Mouse (Mus musculus) right cerebral cortex, postnatal 10 days (tissue): Measurements from ENCODE around the gene Fbxo42.

Source experiments
- DNase-seq, 2 experiments: peaks; one replicate each; pipeline ENCODE4 v3.0.0; 2021; ENCODE audit warnings: low spot score in 2 of 2

The Fbxo42 gene

GRCm38 (mm10) chr4:141147112-141148008 lies at the start of gene Fbxo42:
Fbxo42 (plus strand) TSS chr4:141147913.
- peak; percentile 94 to 96 for DNase-seq

- DNase-seq = no peak
Measured at GRCm38 (mm10) chr4:141098935-141099334, 48.8 kb upstream of the Fbxo42 start.

GRCm38 (mm10) chr4:141099956-141100355 lies 47.8 kb upstream of the Fbxo42 start:
- DNase-seq = no peak

GRCm38 (mm10) chr4:141101291-141101690 lies 46.4 kb upstream of the Fbxo42 start:
- no peak for DNase-seq

GRCm38 (mm10) chr4:141101855-141102254 lies 45.9 kb upstream of the Fbxo42 start:
- DNase-seq = no peak

- no peak for DNase-seq
Measured at GRCm38 (mm10) chr4:141106526-141107183, 41.1 kb upstream of the Fbxo42 start.

- no peak for DNase-seq
Measured at GRCm38 (mm10) chr4:141108196-141108732, 39.4 kb upstream of the Fbxo42 start.

GRCm38 (mm10) chr4:141113831-141114230 lies 33.9 kb upstream of the Fbxo42 start:
- DNase-seq = peak; percentile 50 to 53

GRCm38 (mm10) chr4:141114521-141114981 lies 33.2 kb upstream of the Fbxo42 start:
- peak; percentile 76 to 86 for DNase-seq

GRCm38 (mm10) chr4:141115398-141115797 lies 32.3 kb upstream of the Fbxo42 start:
- DNase-seq = no peak

GRCm38 (mm10) chr4:141118691-141119090 lies 29.0 kb upstream of the Fbxo42 start:
- DNase-seq = no peak

- peak; percentile 74 to 84 for DNase-seq
Measured at GRCm38 (mm10) chr4:141120700-141121099, 27.0 kb upstream of the Fbxo42 start.

- DNase-seq = no peak
Measured at GRCm38 (mm10) chr4:141122663-141123062, 25.1 kb upstream of the Fbxo42 start.

- no peak for DNase-seq
Measured at GRCm38 (mm10) chr4:141123065-141123464, 24.6 kb upstream of the Fbxo42 start.

GRCm38 (mm10) chr4:141129190-141129710 lies 18.5 kb upstream of the Fbxo42 start:
- no peak for DNase-seq

GRCm38 (mm10) chr4:141130704-141131342 lies 16.9 kb upstream of the Fbxo42 start:
- DNase-seq = peak; percentile 57 to 68

GRCm38 (mm10) chr4:141131531-141132061 lies 16.1 kb upstream of the Fbxo42 start:
- DNase-seq = no peak

- no peak for DNase-seq
Measured at GRCm38 (mm10) chr4:141132191-141132590, 15.5 kb upstream of the Fbxo42 start.

- no peak for DNase-seq
Measured at GRCm38 (mm10) chr4:141133227-141133626, 14.5 kb upstream of the Fbxo42 start.

- peak; percentile 57 to 69 for DNase-seq
Measured at GRCm38 (mm10) chr4:141134031-141134441, 13.7 kb upstream of the Fbxo42 start.

GRCm38 (mm10) chr4:141134751-141135530 lies 12.8 kb upstream of the Fbxo42 start:
- peak in 1 of 2 experiments; percentile 51 for DNase-seq
